ENCODE assay signal across 19 mouse cellular contexts in genomic region chr19:17241206-17241605, GRCm38 (mm10).
"Had no signal": no experiment of that assay in that cellular context is flagged by ENCODE, and none has a peak within 500 bp of the region (broad histone marks: within the 10 kb centered on the region; RNA-seq: fewer than 3 reads in every experiment).

No protein-coding gene starts in this region.

- DNase-seq: kidney, adult 2 months; kidney, postnatal 25 days; liver; lung, adult 18-20 months; lung, postnatal 10 days; lung, postnatal 36 days; thymus, postnatal 25 days had no signal

- ATAC-seq: liver, embryonic 12.5 days; midbrain, embryonic 13.5 days; midbrain, embryonic 16.5 days had no signal

- H3K27ac ChIP-seq: kidney, postnatal 0 days; layer of hippocampus, adult 2 months; limb, embryonic 10.5 days; limb, embryonic 13.5 days; liver, embryonic 12.5 days; liver, embryonic 15.5 days; lung, embryonic 15.5 days; midbrain, embryonic 10.5 days; midbrain, embryonic 13.5 days; stomach, postnatal 0 days had no signal

- H3K4me3 ChIP-seq: layer of hippocampus, adult 2 months; limb, embryonic 10.5 days; limb, embryonic 13.5 days; liver, embryonic 12.5 days; liver, embryonic 15.5 days; lung, embryonic 15.5 days; megakaryocyte, embryonic 14.5 days; midbrain, embryonic 10.5 days; midbrain, embryonic 13.5 days had no signal

- H3K4me1 ChIP-seq: limb, embryonic 10.5 days; lung, embryonic 15.5 days; midbrain, embryonic 10.5 days; midbrain, embryonic 13.5 days had no signal
